30 mouse cellular contexts compared by ENCODE assay signal in the genomic region with DNA sequence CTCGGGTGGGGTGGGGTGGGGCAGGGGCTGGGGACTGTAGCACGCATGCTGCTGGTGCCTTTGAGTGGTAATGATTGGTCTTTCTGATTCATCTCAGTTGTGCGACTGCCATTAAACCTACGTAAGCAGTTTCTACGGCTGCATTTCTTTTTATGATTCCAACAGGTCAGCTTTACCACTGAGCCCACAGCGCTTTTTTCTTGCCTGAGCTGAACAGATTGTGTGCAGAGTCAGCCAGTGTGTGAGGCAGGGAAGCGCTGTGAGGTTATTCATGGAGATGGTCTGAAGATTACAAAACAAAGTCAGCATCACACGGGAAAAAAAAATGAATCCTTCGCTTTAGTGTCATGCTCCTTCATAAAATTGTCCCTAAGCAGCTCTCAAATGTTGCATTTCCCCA.
"Had no signal": no experiment of that assay in that cellular context is flagged by ENCODE, and none has a peak within 500 bp of the region (broad histone marks: within the 10 kb centered on the region; RNA-seq: fewer than 3 reads in every experiment).

No protein-coding gene starts in this region.

- ATAC-seq: liver, embryonic 12.5 days; lung, postnatal 0 days; midbrain, embryonic 13.5 days; midbrain, embryonic 15.5 days; midbrain, embryonic 16.5 days had no signal

- DNase-seq: left cerebral cortex, postnatal 4 days; liver; liver, embryonic 13.5 days; lung, adult 18-20 months; lung, adult 2 months; lung, embryonic 14.5 days; lung, postnatal 10 days; lung, postnatal 14 days; lung, postnatal 36 days; lung, postnatal 4 days; midbrain, embryonic 14.5 days had no signal

- H3K9me3 ChIP-seq: limb, embryonic 10.5 days; limb, embryonic 12.5 days; limb, embryonic 15.5 days; liver, embryonic 12.5 days; liver, embryonic 13.5 days; liver, embryonic 15.5 days; lung, embryonic 15.5 days; midbrain, embryonic 10.5 days; midbrain, embryonic 12.5 days; midbrain, embryonic 13.5 days; midbrain, embryonic 15.5 days had no signal

- H3K36me3 ChIP-seq: limb, embryonic 10.5 days; limb, embryonic 12.5 days; limb, embryonic 13.5 days; limb, embryonic 15.5 days; liver, embryonic 12.5 days; liver, embryonic 13.5 days; liver, embryonic 15.5 days; lung, embryonic 15.5 days; midbrain, embryonic 10.5 days; midbrain, embryonic 12.5 days; midbrain, embryonic 13.5 days; midbrain, embryonic 15.5 days had no signal

- H3K4me3 ChIP-seq: limb, embryonic 10.5 days; limb, embryonic 12.5 days; limb, embryonic 13.5 days; limb, embryonic 15.5 days; liver, embryonic 12.5 days; liver, embryonic 13.5 days; liver, embryonic 15.5 days; lung, embryonic 15.5 days; megakaryocyte, embryonic 14.5 days; midbrain, embryonic 10.5 days; midbrain, embryonic 12.5 days; midbrain, embryonic 13.5 days; midbrain, embryonic 15.5 days; myocyte had no signal

- H3K4me1 ChIP-seq: limb, embryonic 10.5 days; limb, embryonic 12.5 days; limb, embryonic 15.5 days; liver, embryonic 12.5 days; liver, embryonic 13.5 days; liver, embryonic 15.5 days; lung, embryonic 15.5 days; midbrain, embryonic 10.5 days; midbrain, embryonic 12.5 days; midbrain, embryonic 13.5 days; midbrain, embryonic 15.5 days had no signal

- H3K27ac ChIP-seq: limb, embryonic 10.5 days; limb, embryonic 12.5 days; limb, embryonic 13.5 days; limb, embryonic 15.5 days; liver, embryonic 12.5 days; liver, embryonic 13.5 days; liver, embryonic 14.5 days; liver, embryonic 15.5 days; lung, embryonic 15.5 days; macrophage; midbrain, embryonic 10.5 days; midbrain, embryonic 12.5 days; midbrain, embryonic 13.5 days; midbrain, embryonic 15.5 days had no signal

- H3K27me3 ChIP-seq: limb, embryonic 12.5 days; limb, embryonic 13.5 days; limb, embryonic 15.5 days; liver, embryonic 12.5 days; liver, embryonic 13.5 days; liver, embryonic 15.5 days; lung, embryonic 15.5 days; midbrain, embryonic 12.5 days; midbrain, embryonic 13.5 days; midbrain, embryonic 15.5 days had no signal

- H3K9ac ChIP-seq: limb, embryonic 12.5 days; limb, embryonic 13.5 days; limb, embryonic 15.5 days; liver, embryonic 12.5 days; liver, embryonic 13.5 days; liver, embryonic 14.5 days; liver, embryonic 15.5 days; lung, embryonic 14.5 days; lung, embryonic 15.5 days; midbrain, embryonic 12.5 days; midbrain, embryonic 13.5 days; midbrain, embryonic 15.5 days had no signal

- H3K4me2 ChIP-seq: limb, embryonic 12.5 days; limb, embryonic 13.5 days; limb, embryonic 15.5 days; liver, embryonic 11.5 days; liver, embryonic 12.5 days; liver, embryonic 13.5 days; liver, embryonic 15.5 days; lung, embryonic 14.5 days; lung, embryonic 15.5 days; midbrain, embryonic 11.5 days; midbrain, embryonic 12.5 days; midbrain, embryonic 13.5 days; midbrain, embryonic 15.5 days had no signal
